Mouse (Mus musculus): ENCODE measurements around the gene Aatk. TPM values are rescaled to one million over a fixed set of nuclear protein-coding genes. Genes with fewer than 3 reads are reported as not detected.

Gene Aatk
- total RNA-seq, 2 experiments from 2014 or later, result 171 to 185 TPM

GRCm38 (mm10) chr11:120060634-120061033, 13.7 kb upstream of the Aatk start:
- DNase-seq (ENCODE audit: low spot score in 2 of 2), result no peak
- intact Hi-C loops (cut with DNase I), result loop anchor here (10.0 kb wide), 1 partner anchor 46 kb away; no protein-coding TSS in a partner anchor

GRCm38 (mm10) chr11:120055953-120056732, 9.2 kb upstream of the Aatk start:
- no peak for DNase-seq (ENCODE audit: low spot score in 2 of 2)
- intact Hi-C loops (cut with DNase I), result no loop called here

- intact Hi-C loops (cut with DNase I), result no loop called here
- no peak for DNase-seq (ENCODE audit: low spot score in 2 of 2)
Measured at GRCm38 (mm10) chr11:120053846-120054245, 6.9 kb upstream of the Aatk start.

- DNase-seq (ENCODE audit: low spot score in 2 of 2), result no peak
- intact Hi-C loops (cut with DNase I), result no loop called here
Measured at GRCm38 (mm10) chr11:120052274-120052673, 5.3 kb upstream of the Aatk start.

GRCm38 (mm10) chr11:120051124-120051811, 4.3 kb upstream of the Aatk start:
- DNase-seq (ENCODE audit: low spot score in 2 of 2), result no peak
- intact Hi-C loops (cut with DNase I), result no loop called here

- no peak for DNase-seq (ENCODE audit: low spot score in 2 of 2)
- intact Hi-C loops (cut with DNase I), result no loop called here
Measured at GRCm38 (mm10) chr11:120049067-120049466, 2.1 kb upstream of the Aatk start.

- peak in 1 of 2 experiments; percentile 68 for DNase-seq (ENCODE audit: low spot score in 2 of 2)
- intact Hi-C loops (cut with DNase I), result no loop called here
Measured at GRCm38 (mm10) chr11:120048252-120048556, 1.2 kb upstream of the Aatk start.

GRCm38 (mm10) chr11:120047531-120048251, 724 bp upstream of the Aatk start:
- intact Hi-C loops (cut with DNase I), result no loop called here
- DNase-seq (ENCODE audit: low spot score in 2 of 2), result no peak

- intact Hi-C loops (cut with DNase I), result no loop called here
Measured at GRCm38 (mm10) chr11:120045839-120046552, 971 bp downstream of the Aatk start.

GRCm38 (mm10) chr11:120045341-120045740, 1.6 kb downstream of the Aatk start:
- no peak for DNase-seq (ENCODE audit: low spot score in 2 of 2)
- intact Hi-C loops (cut with DNase I), result no loop called here

More at GRCm38 (mm10) chr11:120045839-120046552, 971 bp downstream of the Aatk start:
- DNase-seq (ENCODE audit: low spot score in 2 of 2), result peak in 1 of 2 experiments; percentile 73

GRCm38 (mm10) chr11:120042141-120042838, 4.7 kb downstream of the Aatk start:
- DNase-seq (ENCODE audit: low spot score in 2 of 2), result no peak
- intact Hi-C loops (cut with DNase I), result no loop called here

GRCm38 (mm10) chr11:120041191-120042123, 5.5 kb downstream of the Aatk start:
- intact Hi-C loops (cut with DNase I), result no loop called here
- peak in 1 of 2 experiments; percentile 55 for DNase-seq (ENCODE audit: low spot score in 2 of 2)

GRCm38 (mm10) chr11:120040440-120040839, 6.5 kb downstream of the Aatk start:
- peak; percentile 73 to 91 for DNase-seq (ENCODE audit: low spot score in 2 of 2)
- intact Hi-C loops (cut with DNase I), result no loop called here

GRCm38 (mm10) chr11:120039581-120039980, 7.4 kb downstream of the Aatk start:
- DNase-seq (ENCODE audit: low spot score in 2 of 2), result no peak
- intact Hi-C loops (cut with DNase I), result no loop called here

- intact Hi-C loops (cut with DNase I), result no loop called here
Measured at GRCm38 (mm10) chr11:120034762-120035161, 12.2 kb downstream of the Aatk start.

GRCm38 (mm10) chr11:120034306-120034705, 12.7 kb downstream of the Aatk start:
- no peak for DNase-seq (ENCODE audit: low spot score in 2 of 2)
- intact Hi-C loops (cut with DNase I), result no loop called here

More at GRCm38 (mm10) chr11:120034762-120035161, 12.2 kb downstream of the Aatk start:
- no peak for DNase-seq (ENCODE audit: low spot score in 2 of 2)

- intact Hi-C loops (cut with DNase I), result no loop called here
- DNase-seq (ENCODE audit: low spot score in 2 of 2), result no peak
Measured at GRCm38 (mm10) chr11:120033473-120033872, 13.5 kb downstream of the Aatk start.

- no peak for DNase-seq (ENCODE audit: low spot score in 2 of 2)
- intact Hi-C loops (cut with DNase I), result no loop called here
Measured at GRCm38 (mm10) chr11:120032052-120032451, 14.9 kb downstream of the Aatk start.

All from left cerebral cortex, postnatal 14 days (tissue).